Mouse (Mus musculus) intestine, embryonic 15.5 days (tissue): ENCODE data around the gene Rnf145. TPM values are rescaled to one million over a fixed set of nuclear protein-coding genes. Genes with fewer than 3 reads are reported as not detected.
A peak's percentile ranks its signal among the peaks of the same experiment; 100 is the strongest.

ENCODE experiments used
- ATAC-seq: fragments of 200-750 bp; cut with Nextera tagmentation; 2 replicates; pipeline ENCODE4 v1.8.0; 2017; ENCODE audit warnings: moderate TSS enrichment, moderate library complexity
- H3K27ac ChIP-seq: fragments of 300-500 bp; sonication (generic); 2 replicates; pipeline ENCODE4 v1.5.1; 2015; ENCODE audit warnings: mild to moderate bottlenecking, inconsistent platforms
- H3K27me3 ChIP-seq: fragments of 300-500 bp; sonication (generic); replicated peaks from 2 replicates; pipeline ENCODE4 v1.6.1; 2015; ENCODE audit warnings: inconsistent platforms
- H3K36me3 ChIP-seq: fragments of 300-500 bp; sonication (generic); 2 replicates; pipeline ENCODE4 v1.6.1; 2015; ENCODE audit warnings: inconsistent platforms
- H3K4me1 ChIP-seq: fragments of 300-500 bp; sonication (generic); replicated peaks from 2 replicates; pipeline ENCODE4 v1.6.1; 2015; ENCODE audit warnings: inconsistent platforms
- H3K4me2 ChIP-seq: fragments of 300-500 bp; sonication (generic); replicated peaks from 2 replicates; pipeline ENCODE4 v1.6.1; 2015; ENCODE audit warnings: mild to moderate bottlenecking, inconsistent platforms
- H3K4me3 ChIP-seq: fragments of 300-500 bp; sonication (generic); replicated peaks from 2 replicates; pipeline ENCODE4 v1.5.1; 2015; ENCODE audit warnings: inconsistent platforms
- H3K9ac ChIP-seq: fragments of 300-500 bp; sonication (generic); 2 replicates; pipeline ENCODE4 v1.6.1; 2015; ENCODE audit warnings: inconsistent platforms
- H3K9me3 ChIP-seq: fragments of 300-500 bp; sonication (generic); 2 replicates; pipeline ENCODE4 v1.6.1; 2016; ENCODE audit warnings: inconsistent platforms
- WGBS: fragments of 180-500 bp; shearing (Covaris S2); methylation state at CpG from one replicate; pipeline ENCODE4 v1.1.7; 2015; 5-methylcytosine and 5-hydroxymethylcytosine counted together
- polyA plus RNA-seq: library from polyadenylated mRNA; unstranded; fragments of >200 nt; fragmentation: Nextera tagmentation; extraction: Ambion mirVana; gene quantifications from 2 replicates; pipeline ENCODE4 v1.2.1, GENCODE M21; 2015

The Rnf145 gene
- polyA plus RNA-seq, 1 experiment from 2014 or later, result 54.8 TPM

DNA sequence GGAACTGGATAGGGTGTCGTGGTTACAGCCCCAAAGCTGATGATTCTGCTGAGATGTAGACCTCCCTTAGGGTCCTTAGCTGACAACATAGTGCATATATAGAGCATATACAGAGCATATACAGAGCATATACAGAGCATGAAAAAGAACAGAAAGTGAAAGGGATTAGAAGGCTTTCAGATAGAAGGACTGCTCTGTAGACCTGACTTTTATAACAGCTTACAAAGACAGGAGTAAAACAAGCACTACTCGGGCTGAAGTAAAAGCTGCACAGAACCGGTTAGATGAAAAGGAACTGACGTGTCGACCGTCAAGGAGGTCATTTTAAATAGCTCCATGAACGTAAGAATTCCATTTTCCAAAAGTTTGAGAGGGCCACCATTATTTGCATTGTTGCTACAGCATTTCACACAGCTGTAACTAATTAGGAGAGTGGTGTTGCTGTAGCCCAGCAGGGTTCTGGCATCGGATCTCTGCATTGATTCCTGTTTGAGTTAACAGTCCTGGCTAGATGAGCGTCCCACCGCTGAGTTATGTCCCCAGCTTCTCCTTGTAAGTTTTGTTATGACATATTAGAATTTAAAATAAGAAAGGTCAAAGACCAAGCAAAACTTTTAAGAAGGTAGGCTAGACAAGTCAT, 20.6 kb downstream of the Rnf145 start:
- H3K9ac ChIP-seq, result no peak overlapping the region
- H3K27ac ChIP-seq, result no peak overlapping the region
- H3K27me3 ChIP-seq, result no peaks in the 10 kb centered on the region
- H3K9me3 ChIP-seq, result no peaks in the 10 kb centered on the region
- H3K4me2 ChIP-seq, result no peak overlapping the region
- H3K4me3 ChIP-seq, result no peak overlapping the region
- H3K4me1 ChIP-seq, result peaks cover 4% of the 10 kb centered on the region; the same call in 1 of the 2 replicates
- no peak for ATAC-seq
- H3K36me3 ChIP-seq, result peaks cover 4% of the 10 kb centered on the region; the same call in 1 of the 2 replicates
- 82% methylated on average over 10 of the region's 10 CpGs for WGBS

- Histone ChIP-seq H3K4me2 (no peak overlapping the region), H3K4me1 (peaks cover 4% of the 10 kb centered on the region; the same call in 1 of the 2 replicates), H3K9ac (no peak overlapping the region), H3K4me3 (no peak overlapping the region), H3K36me3 (peaks cover 4% of the 10 kb centered on the region; the same call in 1 of the 2 replicates), H3K27ac (no peak overlapping the region), H3K9me3 (no peaks in the 10 kb centered on the region), H3K27me3 (no peaks in the 10 kb centered on the region)
- no peak for ATAC-seq
- WGBS, result 84% methylated on average over 9 of the region's 9 CpGs
These were observed 21.5 kb downstream of the Rnf145 start for GRCm38 (mm10) chr11:44540243-44540642.

GRCm38 (mm10) chr11:44541280-44541679, 22.5 kb downstream of the Rnf145 start:
- peaks cover 4% of the 10 kb centered on the region; the same call in 1 of the 2 replicates for H3K36me3 ChIP-seq
- ATAC-seq, result no peak
- no peak overlapping the region for H3K9ac ChIP-seq
- no peak overlapping the region for H3K27ac ChIP-seq
- no peaks in the 10 kb centered on the region for H3K27me3 ChIP-seq
- H3K4me1 ChIP-seq, result peaks cover 4% of the 10 kb centered on the region; the same call in 1 of the 2 replicates
- H3K4me2 ChIP-seq, result no peak overlapping the region
- 92% methylated on average over 5 of the region's 5 CpGs for WGBS
- H3K4me3 ChIP-seq, result no peak overlapping the region
- H3K9me3 ChIP-seq, result no peaks in the 10 kb centered on the region

- no peaks in the 10 kb centered on the region for H3K27me3 ChIP-seq
- no peak overlapping the region for H3K9ac ChIP-seq
- H3K4me2 ChIP-seq, result no peak overlapping the region
- H3K36me3 ChIP-seq, result peaks cover 4% of the 10 kb centered on the region; the same call in 1 of the 2 replicates
- H3K27ac ChIP-seq, result no peak overlapping the region
- no peak overlapping the region for H3K4me3 ChIP-seq
- no peaks in the 10 kb centered on the region for H3K9me3 ChIP-seq
- H3K4me1 ChIP-seq, result peaks cover 6% of the 10 kb centered on the region; the same call in 1 of the 2 replicates
- ATAC-seq, result no peak
- 82% methylated on average over 4 of the region's 4 CpGs for WGBS
These were observed 23.0 kb downstream of the Rnf145 start for GRCm38 (mm10) chr11:44541813-44542212.

- no peak for ATAC-seq
- 79% methylated on average over 5 of the region's 5 CpGs for WGBS
- no peak overlapping the region for H3K27ac ChIP-seq
- H3K4me3 ChIP-seq, result no peak overlapping the region
- no peak overlapping the region for H3K4me2 ChIP-seq
- H3K9me3 ChIP-seq, result no peaks in the 10 kb centered on the region
- no peak overlapping the region for H3K9ac ChIP-seq
- no peaks in the 10 kb centered on the region; the same call in 1 of the 2 replicates for H3K36me3 ChIP-seq
- no peaks in the 10 kb centered on the region for H3K27me3 ChIP-seq
- peaks cover 6% of the 10 kb centered on the region; the same call in 1 of the 2 replicates for H3K4me1 ChIP-seq
These were observed 24.8 kb downstream of the Rnf145 start for GRCm38 (mm10) chr11:44543593-44543992.

- Histone ChIP-seq H3K27ac (no peak overlapping the region), H3K4me1 (peaks cover 5% of the 10 kb centered on the region; the same call in 1 of the 2 replicates), H3K27me3 (no peaks in the 10 kb centered on the region), H3K9me3 (no peaks in the 10 kb centered on the region), H3K4me2 (no peak overlapping the region), H3K4me3 (no peak overlapping the region), H3K36me3 (peaks cover 3% of the 10 kb centered on the region; the same call in 1 of the 2 replicates), H3K9ac (no peak overlapping the region)
- 75% methylated on average over 6 of the region's 6 CpGs for WGBS
- ATAC-seq, result no peak
These were observed 25.2 kb downstream of the Rnf145 start for GRCm38 (mm10) chr11:44543996-44544395.

DNA sequence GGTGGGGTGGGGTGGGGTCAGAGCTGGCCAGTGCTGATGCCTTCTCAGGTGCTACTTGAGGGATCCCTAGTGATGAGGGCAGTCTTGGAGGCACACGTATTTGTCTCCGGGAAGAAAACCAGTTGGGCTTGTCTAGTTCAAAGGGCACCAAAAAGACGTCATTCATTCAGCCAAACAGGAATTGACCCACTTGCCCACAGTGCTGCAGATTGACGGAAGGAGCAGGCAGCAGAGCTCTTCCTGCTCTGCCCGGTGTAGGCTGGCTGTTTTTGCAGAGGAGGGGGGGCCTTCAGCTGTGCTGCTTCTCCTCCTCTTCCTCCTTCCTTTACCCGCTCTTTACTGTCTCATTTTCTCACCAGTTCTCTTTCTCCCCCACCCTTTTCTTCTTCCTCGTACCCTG, 26.4 kb downstream of the Rnf145 start:
- 0 out of 2 replicates have a peak, but pooled peaks cover 2% of the 10 kb centered on the region for H3K4me1 ChIP-seq
- no peak overlapping the region for H3K4me3 ChIP-seq
- no peaks in the 10 kb centered on the region for H3K27me3 ChIP-seq
- 39% methylated on average over 7 of the region's 7 CpGs for WGBS
- no peak overlapping the region for H3K9ac ChIP-seq
- H3K27ac ChIP-seq, result no peak overlapping the region
- ATAC-seq, result peak; percentile 66
- H3K36me3 ChIP-seq, result peaks cover 9% of the 10 kb centered on the region; the same call in 1 of the 2 replicates
- no peak overlapping the region for H3K4me2 ChIP-seq
- no peaks in the 10 kb centered on the region for H3K9me3 ChIP-seq

DNA sequence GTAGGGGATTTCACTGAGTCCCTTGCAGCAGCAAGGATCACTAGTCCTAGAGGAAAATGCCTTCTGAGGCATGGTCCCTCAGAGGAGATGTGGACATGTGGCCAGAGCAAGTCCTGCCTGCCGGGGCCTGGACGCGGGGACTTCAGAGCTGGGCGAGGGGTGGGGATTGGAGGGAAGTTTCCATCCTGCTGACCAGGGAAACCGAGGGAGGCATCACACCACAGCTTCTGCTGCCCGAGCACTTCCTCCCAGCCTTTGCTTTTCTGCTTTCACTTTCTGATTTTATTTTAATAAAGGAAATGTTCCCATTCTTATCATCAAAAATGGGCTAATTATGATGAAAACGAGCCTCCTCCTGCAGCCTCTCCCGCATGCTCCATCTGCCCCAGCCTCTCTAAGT, 27.5 kb downstream of the Rnf145 start:
- WGBS, result 76% methylated on average over 8 of the region's 8 CpGs
- H3K27me3 ChIP-seq, result no peaks in the 10 kb centered on the region
- H3K27ac ChIP-seq, result no peak overlapping the region
- no peak overlapping the region for H3K9ac ChIP-seq
- no peak for ATAC-seq
- no peak overlapping the region for H3K4me2 ChIP-seq
- H3K9me3 ChIP-seq, result no peaks in the 10 kb centered on the region
- no peak overlapping the region for H3K4me3 ChIP-seq
- peaks cover 19% of the 10 kb centered on the region for H3K36me3 ChIP-seq
- 0 out of 2 replicates have a peak, but pooled peaks cover 2% of the 10 kb centered on the region for H3K4me1 ChIP-seq

- Histone ChIP-seq H3K4me2 (no peak overlapping the region), H3K9me3 (no peaks in the 10 kb centered on the region), H3K27ac (no peak overlapping the region), H3K27me3 (no peaks in the 10 kb centered on the region), H3K4me3 (no peak overlapping the region), H3K9ac (no peak overlapping the region), H3K4me1 (0 out of 2 replicates have a peak, but pooled peaks cover 2% of the 10 kb centered on the region), H3K36me3 (peaks cover 32% of the 10 kb centered on the region)
- 84% methylated on average over 8 of the region's 8 CpGs for WGBS
- ATAC-seq, result no peak
These were observed 29.0 kb downstream of the Rnf145 start for GRCm38 (mm10) chr11:44547651-44548196.

DNA sequence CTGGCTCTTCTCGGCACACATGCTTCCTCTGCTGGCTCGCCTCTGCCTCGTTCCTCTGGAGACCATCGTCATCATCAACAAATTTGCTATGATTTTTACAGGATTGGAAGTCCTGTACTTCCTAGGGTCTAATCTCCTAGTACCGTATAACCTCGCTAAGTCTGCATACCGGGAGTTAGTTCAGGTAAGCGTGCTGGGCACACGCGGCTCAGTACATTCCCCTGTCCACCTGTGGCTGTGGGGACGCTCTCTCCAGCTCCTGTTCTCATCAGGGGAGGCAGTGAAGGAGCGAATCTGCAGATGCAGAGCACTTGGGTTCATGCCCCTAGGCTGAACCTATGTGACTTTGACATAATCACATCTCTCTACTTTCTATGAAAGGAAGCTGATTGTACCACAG, 30.1 kb downstream of the Rnf145 start:
- Histone ChIP-seq H3K4me3 (no peak overlapping the region), H3K9me3 (no peaks in the 10 kb centered on the region), H3K27me3 (no peaks in the 10 kb centered on the region), H3K36me3 (peaks cover 37% of the 10 kb centered on the region), H3K9ac (no peak overlapping the region), H3K4me1 (0 out of 2 replicates have a peak, but pooled peaks cover 2% of the 10 kb centered on the region), H3K27ac (no peak overlapping the region), H3K4me2 (no peak overlapping the region)
- 0 out of 2 replicates have a peak, but pooled peaks have one; percentile 7 for ATAC-seq
- 82% methylated on average over 12 of the region's 12 CpGs for WGBS

DNA sequence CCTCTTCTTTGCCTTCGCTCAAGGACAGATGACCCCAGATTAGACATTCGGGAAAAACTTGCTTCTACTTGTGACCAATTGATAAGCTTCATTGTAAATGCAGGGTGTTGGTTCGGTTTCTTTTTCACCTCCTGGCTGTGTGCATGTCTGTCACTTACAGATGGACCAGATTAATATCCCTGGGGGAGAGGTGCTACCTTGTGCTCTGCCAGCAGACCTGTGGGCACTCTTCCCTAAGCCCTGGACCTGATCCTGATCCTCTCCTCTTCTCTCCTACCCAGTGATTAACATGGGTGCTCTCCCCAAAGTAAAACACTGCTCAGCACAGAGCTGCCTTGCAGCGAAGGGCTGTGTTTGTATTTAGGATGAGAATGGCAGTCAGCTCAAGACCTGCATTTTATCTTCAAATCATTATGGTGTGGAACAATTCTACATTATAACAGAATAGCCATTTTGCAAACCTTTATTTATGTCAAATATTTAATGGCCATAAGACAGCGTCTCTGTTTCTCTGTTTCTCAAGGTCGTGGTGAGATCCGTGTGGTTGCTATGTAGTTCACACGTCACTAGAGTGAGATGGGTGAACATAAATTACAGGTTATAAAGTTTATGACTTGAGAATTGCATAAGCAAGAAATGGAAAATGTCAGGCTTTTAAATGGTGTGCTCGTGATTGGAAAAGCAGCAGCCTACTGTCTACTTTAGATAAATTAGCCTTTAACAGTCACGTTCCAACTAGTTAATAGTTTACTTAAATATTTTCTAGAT, 30.9 kb downstream of the Rnf145 start:
- Histone ChIP-seq H3K9ac (no peak overlapping the region), H3K9me3 (no peaks in the 10 kb centered on the region), H3K27me3 (no peaks in the 10 kb centered on the region), H3K4me3 (no peak overlapping the region), H3K36me3 (peaks cover 37% of the 10 kb centered on the region), H3K4me1 (0 out of 2 replicates have a peak, but pooled peaks cover 2% of the 10 kb centered on the region), H3K4me2 (0 out of 2 replicates have a peak overlapping the region, but pooled peaks have one; percentile 1), H3K27ac (peak overlapping the region; percentile 45; the same call in 1 of the 2 replicates)
- peak; percentile 73 for ATAC-seq
- WGBS, result 61% methylated on average over 10 of the region's 10 CpGs

- H3K4me3 ChIP-seq, result no peak overlapping the region
- WGBS, result 94% methylated on average over 6 of the region's 6 CpGs
- H3K27ac ChIP-seq, result no peak overlapping the region
- 0 out of 2 replicates have a peak, but pooled peaks cover 2% of the 10 kb centered on the region for H3K4me1 ChIP-seq
- no peaks in the 10 kb centered on the region for H3K27me3 ChIP-seq
- peaks cover 41% of the 10 kb centered on the region for H3K36me3 ChIP-seq
- no peaks in the 10 kb centered on the region for H3K9me3 ChIP-seq
- no peak overlapping the region for H3K9ac ChIP-seq
- H3K4me2 ChIP-seq, result no peak overlapping the region
- ATAC-seq, result no peak
These were observed 32.2 kb downstream of the Rnf145 start for GRCm38 (mm10) chr11:44550996-44551395.
